Comparison of ENCODE assay signal across 32 mouse cellular contexts in the genomic region with DNA sequence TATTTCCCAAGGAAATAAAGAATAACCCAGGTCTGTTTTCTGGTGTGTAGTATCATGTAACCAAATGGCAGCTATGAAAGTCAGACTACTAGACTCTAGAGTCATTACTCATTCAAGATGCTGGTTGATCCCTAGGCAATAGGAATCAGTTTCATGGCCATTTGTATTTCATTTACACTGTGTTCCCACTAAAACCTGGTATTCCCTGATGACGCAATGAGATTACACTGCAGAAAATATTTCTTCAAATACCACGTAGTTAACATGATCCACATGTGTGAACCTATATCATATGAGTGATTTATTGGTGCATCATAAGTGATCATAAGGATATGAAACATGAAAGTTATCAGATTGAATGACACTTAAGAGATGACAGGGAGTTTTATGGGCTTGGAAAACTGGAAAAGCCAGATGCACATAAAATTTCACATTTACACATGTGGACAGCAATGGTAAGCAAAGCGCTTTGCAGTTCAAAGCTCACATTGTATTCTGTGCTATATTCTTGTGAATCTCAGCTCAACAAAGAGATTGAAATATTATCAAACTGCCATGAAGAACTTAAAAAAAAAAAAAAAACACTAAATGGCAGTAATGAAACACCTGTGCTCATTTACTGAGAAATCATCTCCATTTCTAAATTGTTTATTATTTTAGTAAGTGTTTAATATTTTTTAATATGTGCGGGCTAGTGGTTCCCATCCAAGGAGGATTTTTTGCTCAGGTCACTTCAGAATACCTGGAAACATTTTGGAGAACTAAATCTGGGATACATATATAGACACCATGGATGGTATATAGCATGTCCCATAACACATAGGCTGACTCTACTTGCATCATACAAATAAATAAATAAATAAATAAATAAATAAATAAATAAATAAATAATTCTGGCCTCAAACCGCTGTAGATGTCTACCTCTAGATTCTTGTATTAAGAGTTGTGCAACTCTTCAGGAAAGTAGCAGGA.
A peak's percentile ranks its signal among the peaks of the same experiment; 100 is the strongest.
DNase-seq lines count a peak whose midpoint lies in the region; ATAC-seq lines count a peak whose summit lies in the region.
"Had no signal": no experiment of that assay in that cellular context is flagged by ENCODE, and none has a peak within 500 bp of the region (broad histone marks: within the 10 kb centered on the region; RNA-seq: fewer than 3 reads in every experiment).

No protein-coding gene starts in this region.

- no peaks in the 10 kb centered on the region for H3K27me3 ChIP-seq in limb, embryonic 15.5 days
- H3K27me3 ChIP-seq: embryonic facial prominence, embryonic 13.5 days; forebrain, embryonic 13.5 days; heart, embryonic 13.5 days; intestine, embryonic 15.5 days had no signal

- H3K4me3 ChIP-seq in limb, embryonic 15.5 days = no peak overlapping the region
- H3K4me3 ChIP-seq: embryonic facial prominence, embryonic 13.5 days; erythroblast, embryonic 14.5 days; forebrain, embryonic 13.5 days; heart, embryonic 13.5 days; intestine, embryonic 15.5 days; layer of hippocampus, adult 2 months; left cerebral cortex, adult 2 months had no signal

- no peak overlapping the region for H3K27ac ChIP-seq in limb, embryonic 15.5 days
- H3K27ac ChIP-seq: embryonic facial prominence, embryonic 13.5 days; forebrain, embryonic 13.5 days; heart, embryonic 13.5 days; intestine, embryonic 15.5 days; layer of hippocampus, adult 2 months; left cerebral cortex, adult 2 months; stomach, postnatal 0 days had no signal

- H3K4me2 ChIP-seq in limb, embryonic 15.5 days = no peak overlapping the region
- H3K4me2 ChIP-seq: embryonic facial prominence, embryonic 13.5 days; forebrain, embryonic 13.5 days; heart, embryonic 13.5 days; intestine, embryonic 15.5 days; liver, embryonic 11.5 days had no signal

- peak; percentile 29 for DNase-seq in embryo, embryonic 11 days
- DNase-seq in embryo, embryonic 9.5 days (ENCODE audit: extremely low spot score) = no peak
- DNase-seq in embryo, embryonic 11.5 days (ENCODE audit: low read depth, low spot score) = peak; percentile 32
- peak; percentile 20 for DNase-seq in gonadal fat pad, adult 2 months (ENCODE audit: low read depth)
- no peak for DNase-seq in cerebellum, postnatal 14 days
- DNase-seq in heart, adult 11 months = no peak
- DNase-seq: adrenal gland, adult 8-10 months; cerebellum, adult 8-10 months; cerebellum, postnatal 36 days; gastrocnemius, postnatal 36 days; heart, postnatal 10 days; kidney, adult 2 months; kidney, postnatal 36 days; lung, postnatal 4 days; right cerebral cortex, adult 18-20 months; right cerebral cortex, postnatal 4 days; thymus, adult 18-20 months; thymus, postnatal 25 days had no signal

- H3K4me1 ChIP-seq in limb, embryonic 15.5 days = no peaks in the 10 kb centered on the region
- H3K4me1 ChIP-seq: embryonic facial prominence, embryonic 13.5 days; forebrain, embryonic 13.5 days; heart, embryonic 13.5 days; intestine, embryonic 15.5 days had no signal

- WGBS in limb, embryonic 15.5 days = 46% methylated on average over 5 of the region's 5 CpGs

- H3K36me3 ChIP-seq in limb, embryonic 15.5 days = no peaks in the 10 kb centered on the region
- H3K36me3 ChIP-seq: embryonic facial prominence, embryonic 13.5 days; G1E; heart, embryonic 13.5 days; intestine, embryonic 15.5 days had no signal

- H3K9ac ChIP-seq in limb, embryonic 15.5 days = no peak overlapping the region
- H3K9ac ChIP-seq: embryonic facial prominence, embryonic 13.5 days; forebrain, embryonic 13.5 days; heart, embryonic 13.5 days; intestine, embryonic 15.5 days had no signal

- H3K9me3 ChIP-seq in limb, embryonic 15.5 days = no peaks in the 10 kb centered on the region
- H3K9me3 ChIP-seq: embryonic facial prominence, embryonic 13.5 days; forebrain, embryonic 13.5 days; G1E; heart, embryonic 13.5 days; intestine, embryonic 15.5 days had no signal

- ATAC-seq in limb, embryonic 15.5 days (ENCODE audit: insufficient number of reproducible peaks, low FRiP score, low TSS enrichment, low read depth) = peak; percentile 72; the same call in 1 of the 2 replicates
- ATAC-seq: forebrain, embryonic 13.5 days; hindbrain, embryonic 16.5 days; intestine, embryonic 15.5 days; lung, postnatal 0 days; midbrain, embryonic 16.5 days had no signal

Comparison
In these comparisons a context has a peak if more than half of its experiments do, and no peak if none do; other contexts are left out.
1. DNase-seq: peak in embryo, embryonic 11 days (single experiment), embryo, embryonic 11.5 days (single experiment) and gonadal fat pad, adult 2 months (single experiment); none in embryo, embryonic 9.5 days (single experiment), cerebellum, postnatal 14 days (0 of 2) and heart, adult 11 months (single experiment).